8 mouse cellular contexts compared by ENCODE assay signal in the genomic region with DNA sequence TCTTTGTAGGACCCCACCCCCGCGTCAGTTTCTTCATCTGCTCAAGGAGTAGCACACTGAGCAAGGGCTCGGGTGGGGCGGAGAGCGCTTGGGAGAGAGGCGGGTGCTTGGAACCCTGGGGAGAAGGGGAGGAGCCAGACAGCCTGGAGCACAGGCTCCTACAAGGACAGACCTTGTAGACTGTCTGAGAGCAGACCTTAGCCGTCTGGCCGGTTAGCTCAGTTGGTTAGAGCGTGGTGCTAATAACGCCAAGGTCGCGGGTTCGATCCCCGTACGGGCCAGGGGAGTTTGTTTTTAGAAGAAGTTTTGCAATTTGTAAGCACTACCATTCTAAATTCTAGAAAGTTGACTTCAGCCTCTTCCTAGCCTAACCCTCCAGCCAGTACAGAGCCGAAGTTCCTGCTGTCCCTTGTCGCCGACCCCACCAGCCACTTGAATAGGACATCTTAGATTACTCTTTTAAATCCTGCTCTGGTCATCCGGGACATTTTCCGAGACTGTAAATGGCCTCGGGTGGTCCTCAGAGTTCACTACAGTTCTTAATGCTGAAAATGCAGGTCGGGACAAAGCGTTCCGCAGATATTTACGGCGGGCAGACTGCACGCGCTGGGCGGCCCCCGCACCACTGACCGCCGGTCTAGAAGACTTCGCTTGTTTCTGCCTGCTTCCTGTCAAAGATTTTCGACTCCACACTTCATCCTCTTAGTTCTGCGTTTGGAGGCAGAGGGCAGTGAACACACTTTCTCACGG. TPM values are rescaled to one million over a fixed set of nuclear protein-coding genes. Genes with fewer than 3 reads are reported as not detected.
DNase-seq lines count a peak whose midpoint lies in the region; ATAC-seq lines count a peak whose summit lies in the region.

No protein-coding gene starts in this region.

- H3K4me1 ChIP-seq in forebrain, embryonic 11.5 days (replicated peaks; ENCODE audit: control insufficient read depth, insufficient read depth, low read length) = peaks cover 5% of the 10 kb centered on the region; the same call in 1 of the 2 replicates
- peaks cover 13% of the 10 kb centered on the region for H3K4me1 ChIP-seq in heart, embryonic 16.5 days (ENCODE audit: control insufficient read depth, insufficient read depth, low read length)
- H3K4me1 ChIP-seq in liver, embryonic 16.5 days (ENCODE audit: control insufficient read depth, low read depth, low read length) = peaks cover 27% of the 10 kb centered on the region
- H3K4me1 ChIP-seq in neural tube, embryonic 13.5 days (replicated peaks) = peaks cover 31% of the 10 kb centered on the region

- peaks cover 15% of the 10 kb centered on the region for H3K27me3 ChIP-seq in forebrain, embryonic 11.5 days (ENCODE audit: control insufficient read depth, insufficient read depth, low read length)
- H3K27me3 ChIP-seq in heart, embryonic 16.5 days (ENCODE audit: control insufficient read depth, insufficient read depth, low read length) = no peaks in the 10 kb centered on the region
- no peaks in the 10 kb centered on the region for H3K27me3 ChIP-seq in liver, embryonic 16.5 days (ENCODE audit: control insufficient read depth, insufficient read depth, low read depth, low read length)
- peaks cover 34% of the 10 kb centered on the region for H3K27me3 ChIP-seq in neural tube, embryonic 13.5 days

- peak overlapping the region; percentile 49 for H3K9ac ChIP-seq in forebrain, embryonic 11.5 days (ENCODE audit: low read length)
- peak overlapping the region; percentile 83 for H3K9ac ChIP-seq in heart, embryonic 16.5 days (ENCODE audit: low read length)
- peak overlapping the region; percentile 62 for H3K9ac ChIP-seq in liver, embryonic 16.5 days (ENCODE audit: low read depth, low read length)
- H3K9ac ChIP-seq in neural tube, embryonic 13.5 days = peak overlapping the region; percentile 63

- whole genome bisulfite sequencing in forebrain, embryonic 11.5 days = under 1% methylated on average over 36 of the region's 36 CpGs
- under 1% methylated on average over 36 of the region's 36 CpGs for WGBS in heart, embryonic 16.5 days
- WGBS in liver, embryonic 16.5 days (ENCODE audit: insufficient replicate concordance) = under 1% methylated on average over 36 of the region's 36 CpGs
- whole genome bisulfite sequencing in neural tube, embryonic 13.5 days = under 1% methylated on average over 36 of the region's 36 CpGs

- H3K27ac ChIP-seq in forebrain, embryonic 11.5 days (ENCODE audit: low read depth, low read length) = no peak overlapping the region
- H3K27ac ChIP-seq in heart, embryonic 16.5 days (ENCODE audit: low read length) = peak overlapping the region; percentile 91
- peak overlapping the region; percentile 69 for H3K27ac ChIP-seq in liver, embryonic 16.5 days (ENCODE audit: low read length)
- H3K27ac ChIP-seq in neural tube, embryonic 13.5 days (replicated peaks) = peak overlapping the region; percentile 23; the same call in 1 of the 2 replicates

- ATAC-seq in CD4-positive, CD25-positive, alpha-beta regulatory T cell, adult 4 months = peak; percentile 10
- ATAC-seq in forebrain, embryonic 11.5 days (replicated peaks; ENCODE audit: low FRiP score) = peak; percentile 75
- ATAC-seq in heart, embryonic 16.5 days (replicated peaks; ENCODE audit: extremely low read depth, insufficient read depth, low FRiP score) = peak; percentile 91
- ATAC-seq in liver, embryonic 16.5 days (ENCODE audit: low read depth) = peak; percentile 91
- ATAC-seq in neural tube, embryonic 13.5 days (ENCODE audit: low read depth) = peak; percentile 58

- DNase-seq in c-Kit-positive CD71-positive TER-119-negative erythroid progenitor cells, embryonic 14.5 days (ENCODE audit: low read depth) = peak; percentile 97
- peak; percentile 95 for DNase-seq in forebrain, embryonic 11.5 days (ENCODE audit: low spot score)
- peak; percentile 91 to 94 for DNase-seq in kidney, postnatal 4 days
- peak; percentile 92 for DNase-seq in testis, postnatal 10 days (ENCODE audit: low spot score)

- H3K9me3 ChIP-seq in forebrain, embryonic 11.5 days (ENCODE audit: control insufficient read depth, low read length) = no peaks in the 10 kb centered on the region
- H3K9me3 ChIP-seq in heart, embryonic 16.5 days (replicated peaks; ENCODE audit: control insufficient read depth, low read length) = no peaks in the 10 kb centered on the region
- no peaks in the 10 kb centered on the region for H3K9me3 ChIP-seq in liver, embryonic 16.5 days (replicated peaks; ENCODE audit: control insufficient read depth, low read length)
- no peaks in the 10 kb centered on the region for H3K9me3 ChIP-seq in neural tube, embryonic 13.5 days

- H3K4me3 ChIP-seq in forebrain, embryonic 11.5 days (ENCODE audit: low read depth, low read length) = peak overlapping the region; percentile 37
- H3K4me3 ChIP-seq in heart, embryonic 16.5 days (ENCODE audit: low read length) = peak overlapping the region; percentile 84
- H3K4me3 ChIP-seq in liver, embryonic 16.5 days (ENCODE audit: low read depth, low read length) = peak overlapping the region; percentile 70
- peak overlapping the region; percentile 44 for H3K4me3 ChIP-seq in neural tube, embryonic 13.5 days

- no peaks in the 10 kb centered on the region for H3K36me3 ChIP-seq in forebrain, embryonic 11.5 days (ENCODE audit: control insufficient read depth, insufficient read depth, low read length)
- H3K36me3 ChIP-seq in heart, embryonic 16.5 days (ENCODE audit: control insufficient read depth, insufficient read depth) = no peaks in the 10 kb centered on the region
- H3K36me3 ChIP-seq in liver, embryonic 16.5 days (ENCODE audit: control insufficient read depth, insufficient read depth) = no peaks in the 10 kb centered on the region
- no peaks in the 10 kb centered on the region for H3K36me3 ChIP-seq in neural tube, embryonic 13.5 days

- peak overlapping the region; percentile 44 for H3K4me2 ChIP-seq in forebrain, embryonic 11.5 days (ENCODE audit: low read depth, low read length, severe bottlenecking)
- peak overlapping the region; percentile 79 for H3K4me2 ChIP-seq in heart, embryonic 16.5 days (ENCODE audit: low read depth, low read length)
- peak overlapping the region; percentile 87 for H3K4me2 ChIP-seq in liver, embryonic 16.5 days (ENCODE audit: low read depth, low read length)
- H3K4me2 ChIP-seq in neural tube, embryonic 13.5 days = peak overlapping the region; percentile 60

RNA-seq across cellular contexts. Expression of a gene that starts 4.6 kb away (rescaled TPM):
- polyA plus RNA-seq in CD4-positive, CD25-positive, alpha-beta regulatory T cell, adult 4 months (2017; shearing (Covaris generic)) = under 1 TPM; 0.24 to 0.63 TPM
- 12.5 and 14.1 TPM in 2 replicates for polyA plus RNA-seq in forebrain, embryonic 11.5 days (2014; fragmentation: Nextera tagmentation; extraction: Ambion mirVana)
- 3.9 and 4.2 TPM in 2 replicates for polyA plus RNA-seq in heart, embryonic 16.5 days (2015; fragmentation: Nextera tagmentation; extraction: Ambion mirVana)
- 0.27 and 0.34 TPM in 2 replicates for polyA plus RNA-seq in liver, embryonic 16.5 days (2015; fragmentation: Nextera tagmentation; extraction: Ambion mirVana)
- polyA plus RNA-seq in neural tube, embryonic 13.5 days (2015; fragmentation: Nextera tagmentation; extraction: Ambion mirVana) = 10.8 and 11.7 TPM in 2 replicates

RNA-seq across cellular contexts. Expression of a gene that starts 4.7 kb away (rescaled TPM):
- polyA plus RNA-seq in CD4-positive, CD25-positive, alpha-beta regulatory T cell, adult 4 months (2017; shearing (Covaris generic)) = 1 to 10 TPM; 2.4 to 2.8 TPM
- polyA plus RNA-seq in forebrain, embryonic 11.5 days (2014; fragmentation: Nextera tagmentation; extraction: Ambion mirVana) = 3.4 and 4.6 TPM in 2 replicates
- 4.9 and 5.1 TPM in 2 replicates for polyA plus RNA-seq in heart, embryonic 16.5 days (2015; fragmentation: Nextera tagmentation; extraction: Ambion mirVana)
- 1.4 and 1.5 TPM in 2 replicates for polyA plus RNA-seq in liver, embryonic 16.5 days (2015; fragmentation: Nextera tagmentation; extraction: Ambion mirVana)
- polyA plus RNA-seq in neural tube, embryonic 13.5 days (2015; fragmentation: Nextera tagmentation; extraction: Ambion mirVana) = 3.9 and 4.3 TPM in 2 replicates

RNA-seq across cellular contexts. Expression of a gene that starts 43.6 kb away (rescaled TPM):
- 10 to 100 TPM; 37.3 to 44.2 TPM for polyA plus RNA-seq in CD4-positive, CD25-positive, alpha-beta regulatory T cell, adult 4 months (2017; shearing (Covaris generic))
- polyA plus RNA-seq in forebrain, embryonic 11.5 days (2014; fragmentation: Nextera tagmentation; extraction: Ambion mirVana) = 92.7 and 96.0 TPM in 2 replicates
- polyA plus RNA-seq in heart, embryonic 16.5 days (2015; fragmentation: Nextera tagmentation; extraction: Ambion mirVana) = 63.1 and 64.7 TPM in 2 replicates
- polyA plus RNA-seq in liver, embryonic 16.5 days (2015; fragmentation: Nextera tagmentation; extraction: Ambion mirVana) = 49.1 and 49.3 TPM in 2 replicates
- polyA plus RNA-seq in neural tube, embryonic 13.5 days (2015; fragmentation: Nextera tagmentation; extraction: Ambion mirVana) = 66.0 and 66.9 TPM in 2 replicates

RNA-seq across cellular contexts. Expression of a gene that starts 43.8 kb away (rescaled TPM):
- polyA plus RNA-seq in CD4-positive, CD25-positive, alpha-beta regulatory T cell, adult 4 months (2017; shearing (Covaris generic)) = 1 to 10 TPM; 1.3 to 1.6 TPM
- polyA plus RNA-seq in forebrain, embryonic 11.5 days (2014; fragmentation: Nextera tagmentation; extraction: Ambion mirVana) = 6.0 and 6.6 TPM in 2 replicates
- polyA plus RNA-seq in heart, embryonic 16.5 days (2015; fragmentation: Nextera tagmentation; extraction: Ambion mirVana) = 2.2 and 3.1 TPM in 2 replicates
- 1.7 and 2.1 TPM in 2 replicates for polyA plus RNA-seq in liver, embryonic 16.5 days (2015; fragmentation: Nextera tagmentation; extraction: Ambion mirVana)
- 6.1 and 6.3 TPM in 2 replicates for polyA plus RNA-seq in neural tube, embryonic 13.5 days (2015; fragmentation: Nextera tagmentation; extraction: Ambion mirVana)

Comparison
In these comparisons a context has a peak if more than half of its experiments do, and no peak if none do; other contexts are left out.
1. ATAC-seq: peak in every context shown above with its lines; median percentile 91 in heart, embryonic 16.5 days; 91 in liver, embryonic 16.5 days; 75 in forebrain, embryonic 11.5 days; 58 in neural tube, embryonic 13.5 days; 10 in CD4-positive, CD25-positive, alpha-beta regulatory T cell, adult 4 months.